Mouse (Mus musculus) heart, postnatal 0 days (tissue): Measurements from ENCODE around the gene Tmem63a.

Source experiments
- CTCF ChIP-seq: IDR thresholded peaks from 2 replicates; pipeline ENCODE4 v1.5.1; 2016; ENCODE audit warnings: antibody characterized with exemption, control low read depth, low read depth
- EP300 ChIP-seq: IDR thresholded peaks from 2 replicates; pipeline ENCODE4 v1.6.1; 2016; ENCODE audit warnings: antibody characterized with exemption, low read depth

DNA sequence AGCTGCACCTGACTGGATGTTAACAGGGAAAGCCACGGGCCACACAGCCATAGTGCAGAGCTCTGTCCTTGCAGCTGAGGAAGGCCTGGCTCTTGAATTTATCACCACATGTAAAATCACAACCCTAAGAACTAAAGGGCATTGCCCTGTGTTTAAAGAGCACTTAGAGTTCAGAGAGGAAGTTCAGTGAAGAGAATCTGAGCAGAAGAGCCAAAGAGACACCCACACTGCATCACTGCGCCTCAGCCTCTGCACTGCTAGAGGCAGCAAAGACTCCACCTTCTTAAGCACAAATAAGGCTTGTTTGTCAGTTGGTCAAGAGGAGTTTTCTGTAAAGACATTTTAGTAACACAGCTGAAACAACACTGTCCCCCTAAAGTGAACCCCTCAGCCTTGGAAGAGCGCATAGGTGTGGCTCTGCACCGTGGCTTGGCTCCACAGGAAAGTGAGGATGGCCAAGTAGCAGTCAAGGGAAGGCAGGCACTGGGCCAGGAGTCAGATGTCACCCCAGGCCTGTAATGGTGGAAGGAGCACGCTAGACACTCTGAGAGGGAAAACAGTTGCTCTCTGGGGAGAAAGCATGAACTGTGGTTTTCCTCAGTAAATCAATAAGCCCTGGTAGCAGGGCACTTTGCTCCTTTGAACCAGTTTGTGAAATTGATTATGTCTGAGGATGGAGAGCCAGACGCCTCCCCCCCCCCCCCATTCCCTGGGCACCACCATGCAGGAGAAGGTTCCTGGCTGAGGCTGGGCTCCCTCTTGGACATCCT, 72.8 kb downstream of the Tmem63a start:
- TF ChIP-seq CTCF (no peak), EP300 (no peak)
